Mouse (Mus musculus): ENCODE data around the gene Gm13696. TPM values are rescaled to one million over a fixed set of nuclear protein-coding genes. Genes with fewer than 3 reads are reported as not detected.
"Not testable (repeated sequence)": the region's sequence is repeated elsewhere in the genome, so short reads cannot be mapped to it uniquely, and the experiment has no call there.

The Gm13696 gene
- not detected in 2 replicates for polyA plus RNA-seq (2015; fragmentation: Nextera tagmentation; extraction: Ambion mirVana)

GRCm38 (mm10) chr2:83972823-83973222, at the start of gene Gm13696:
Gene Gm13696 (plus strand): TSS chr2:83973123.
- not testable (repeated sequence) for ATAC-seq (replicated peaks); H3K27me3 ChIP-seq; H3K4me3 ChIP-seq; H3K36me3 ChIP-seq; H3K4me2 ChIP-seq (replicated peaks); H3K9ac ChIP-seq (replicated peaks); H3K9me3 ChIP-seq; H3K27ac ChIP-seq (replicated peaks); H3K4me1 ChIP-seq
- no CpG with 5 or more reads among the region's 6 CpGs for WGBS

GRCm38 (mm10) chr2:83929478-83930088, 43.3 kb upstream of the Gm13696 start:
- ATAC-seq (replicated peaks): no peak
- H3K4me2 ChIP-seq (replicated peaks): no peak overlapping the region
- H3K4me1 ChIP-seq: no peaks in the 10 kb centered on the region
- H3K9ac ChIP-seq (replicated peaks): no peak overlapping the region
- no peak overlapping the region for H3K4me3 ChIP-seq
- no peaks in the 10 kb centered on the region for H3K9me3 ChIP-seq
- no peaks in the 10 kb centered on the region for H3K27me3 ChIP-seq
- H3K27ac ChIP-seq (replicated peaks): no peak overlapping the region
- no peaks in the 10 kb centered on the region for H3K36me3 ChIP-seq
- 60% methylated on average over 2 of the region's 2 CpGs for WGBS

- Histone ChIP-seq H3K4me2 (replicated peaks) (peak within 1 kb of the TSS; percentile 51), H3K9me3 (no peaks in the 10 kb centered on the region), H3K36me3 (no peaks in the 10 kb centered on the region), H3K27ac (replicated peaks) (peak within 1 kb of the TSS; percentile 29), H3K4me3 (peak within 1 kb of the TSS; percentile 38), H3K4me1 (peaks cover 12% of the 10 kb centered on the region), H3K27me3 (no peaks in the 10 kb centered on the region), H3K9ac (replicated peaks) (peak within 1 kb of the TSS; percentile 7; the same call in 1 of the 2 replicates)
- WGBS: under 1% methylated on average over 20 of the region's 20 CpGs
- peak; percentile 99 for ATAC-seq (replicated peaks)
Measured at GRCm38 (mm10) chr2:83940931-83941361, 32.0 kb upstream of the Gm13696 start, which contains the start of gene Zswim2. Gene Zswim2 (minus strand): TSS chr2:83941228.

- H3K4me3 ChIP-seq: peak overlapping the region; percentile 38
- peak overlapping the region; percentile 29 for H3K27ac ChIP-seq (replicated peaks)
- H3K9me3 ChIP-seq: no peaks in the 10 kb centered on the region
- H3K27me3 ChIP-seq: no peaks in the 10 kb centered on the region
- H3K9ac ChIP-seq (replicated peaks): peak overlapping the region; percentile 7; the same call in 1 of the 2 replicates
- peak overlapping the region; percentile 51 for H3K4me2 ChIP-seq (replicated peaks)
- peak; percentile 65 for ATAC-seq (replicated peaks)
- 31% methylated on average over 3 of the region's 3 CpGs for WGBS
- H3K36me3 ChIP-seq: no peaks in the 10 kb centered on the region
- peaks cover 12% of the 10 kb centered on the region for H3K4me1 ChIP-seq
Measured at GRCm38 (mm10) chr2:83941378-83941777, 31.5 kb upstream of the Gm13696 start.

- 80% methylated on average over 4 of the region's 4 CpGs for WGBS
- ATAC-seq (replicated peaks): no peak
- Histone ChIP-seq H3K27ac (replicated peaks) (no peak overlapping the region), H3K4me2 (replicated peaks) (no peak overlapping the region), H3K9me3 (no peaks in the 10 kb centered on the region), H3K4me3 (no peak overlapping the region), H3K9ac (replicated peaks) (no peak overlapping the region), H3K36me3 (no peaks in the 10 kb centered on the region), H3K27me3 (no peaks in the 10 kb centered on the region), H3K4me1 (peaks cover 12% of the 10 kb centered on the region)
Measured at GRCm38 (mm10) chr2:83941792-83942191, 31.1 kb upstream of the Gm13696 start.

GRCm38 (mm10) chr2:83955393-83955792, 17.5 kb upstream of the Gm13696 start, which contains the start of gene Gm13698:
Gene Gm13698 (plus strand): TSS chr2:83955693.
- H3K4me1 ChIP-seq; H3K4me3 ChIP-seq; H3K36me3 ChIP-seq; H3K4me2 ChIP-seq (replicated peaks); H3K9me3 ChIP-seq; H3K27ac ChIP-seq (replicated peaks); H3K9ac ChIP-seq (replicated peaks); ATAC-seq (replicated peaks); H3K27me3 ChIP-seq: not testable (repeated sequence)
- no CpG with 5 or more reads among the region's 6 CpGs for WGBS

GRCm38 (mm10) chr2:83961203-83961602, 11.7 kb upstream of the Gm13696 start, which contains the start of gene Gm13693:
Gene Gm13693 (plus strand): TSS chr2:83961503.
- WGBS: no CpG with 5 or more reads among the region's 6 CpGs
- H3K27ac ChIP-seq (replicated peaks); H3K9me3 ChIP-seq; H3K4me1 ChIP-seq; ATAC-seq (replicated peaks); H3K36me3 ChIP-seq; H3K4me2 ChIP-seq (replicated peaks); H3K9ac ChIP-seq (replicated peaks); H3K4me3 ChIP-seq; H3K27me3 ChIP-seq: not testable (repeated sequence)

- no CpG with 5 or more reads among the region's 6 CpGs for WGBS
- H3K4me2 ChIP-seq (replicated peaks); H3K9ac ChIP-seq (replicated peaks); H3K27me3 ChIP-seq; H3K27ac ChIP-seq (replicated peaks); H3K4me3 ChIP-seq; ATAC-seq (replicated peaks); H3K9me3 ChIP-seq; H3K36me3 ChIP-seq; H3K4me1 ChIP-seq: not testable (repeated sequence)
Measured at GRCm38 (mm10) chr2:83967013-83967412, 5.9 kb upstream of the Gm13696 start, which contains the start of gene Gm13695. Gene Gm13695 (plus strand): TSS chr2:83967313.

- WGBS: no CpG with 5 or more reads among the region's 6 CpGs
- H3K9me3 ChIP-seq; H3K27ac ChIP-seq (replicated peaks); H3K36me3 ChIP-seq; H3K4me3 ChIP-seq; H3K4me2 ChIP-seq (replicated peaks); ATAC-seq (replicated peaks); H3K4me1 ChIP-seq; H3K9ac ChIP-seq (replicated peaks); H3K27me3 ChIP-seq: not testable (repeated sequence)
Measured at GRCm38 (mm10) chr2:83978633-83979032, 5.7 kb downstream of the Gm13696 start, which contains the start of gene Gm13694. Gene Gm13694 (plus strand): TSS chr2:83978933.

- H3K4me2 ChIP-seq (replicated peaks); H3K4me1 ChIP-seq; H3K4me3 ChIP-seq; H3K27me3 ChIP-seq; H3K9me3 ChIP-seq; H3K36me3 ChIP-seq; H3K9ac ChIP-seq (replicated peaks); ATAC-seq (replicated peaks); H3K27ac ChIP-seq (replicated peaks): not testable (repeated sequence)
- WGBS: no CpG with 5 or more reads among the region's 6 CpGs
Measured at GRCm38 (mm10) chr2:83984443-83984842, 11.5 kb downstream of the Gm13696 start, which contains the start of gene Gm13697. Gene Gm13697 (plus strand): TSS chr2:83984743.

- H3K9me3 ChIP-seq; H3K36me3 ChIP-seq; H3K27me3 ChIP-seq; H3K4me2 ChIP-seq (replicated peaks); H3K9ac ChIP-seq (replicated peaks); H3K4me3 ChIP-seq; H3K4me1 ChIP-seq; H3K27ac ChIP-seq (replicated peaks); ATAC-seq (replicated peaks): not testable (repeated sequence)
- no CpG with 5 or more reads among the region's 6 CpGs for WGBS
Measured at GRCm38 (mm10) chr2:83990253-83990652, 17.3 kb downstream of the Gm13696 start, which contains the start of gene Gm13691. Gene Gm13691 (plus strand): TSS chr2:83990553.

- H3K36me3 ChIP-seq; H3K9me3 ChIP-seq; H3K9ac ChIP-seq (replicated peaks); ATAC-seq (replicated peaks); H3K4me3 ChIP-seq; H3K27me3 ChIP-seq; H3K27ac ChIP-seq (replicated peaks); H3K4me2 ChIP-seq (replicated peaks); H3K4me1 ChIP-seq: not testable (repeated sequence)
- WGBS: 66% methylated on average over 8 of the region's 9 CpGs
Measured at GRCm38 (mm10) chr2:83993639-83994255, 20.8 kb downstream of the Gm13696 start.

Measured in forebrain, embryonic 15.5 days (tissue).